Mouse (Mus musculus) neural tube, embryonic 13.5 days (tissue): ENCODE measurements around the gene Hdac5. TPM values are rescaled to one million over a fixed set of nuclear protein-coding genes. Genes with fewer than 3 reads are reported as not detected.
A peak's percentile ranks its signal among the peaks of the same experiment; 100 is the strongest.

Experiments used
- ATAC-seq: fragments of 200-750 bp; cut with Nextera tagmentation; 2 replicates; pipeline ENCODE4 v1.8.0; 2017; ENCODE audit warnings: low read depth, mild to moderate bottlenecking, moderate TSS enrichment, moderate library complexity
- H3K27ac ChIP-seq: fragments of 300-500 bp; sonication (generic); replicated peaks from 2 replicates; pipeline ENCODE4 v1.5.1; 2015; ENCODE audit warnings: moderate library complexity, mild to moderate bottlenecking, inconsistent platforms
- H3K27me3 ChIP-seq: fragments of 300-500 bp; sonication (generic); 2 replicates; pipeline ENCODE4 v1.6.1; 2015; ENCODE audit warnings: mild to moderate bottlenecking, inconsistent platforms
- H3K36me3 ChIP-seq: fragments of 300-500 bp; sonication (generic); 2 replicates; pipeline ENCODE4 v1.6.1; 2015; ENCODE audit warnings: mild to moderate bottlenecking, inconsistent platforms
- H3K4me1 ChIP-seq: fragments of 300-500 bp; sonication (generic); replicated peaks from 2 replicates; pipeline ENCODE4 v1.6.1; 2015; ENCODE audit warnings: inconsistent platforms
- H3K4me2 ChIP-seq: fragments of 300-500 bp; sonication (generic); 2 replicates; pipeline ENCODE4 v1.6.1; 2015; ENCODE audit warnings: inconsistent platforms, mild to moderate bottlenecking, moderate library complexity
- H3K4me3 ChIP-seq: fragments of 300-500 bp; sonication (generic); 2 replicates; pipeline ENCODE4 v1.5.1; 2015; ENCODE audit warnings: mild to moderate bottlenecking, inconsistent platforms
- H3K9ac ChIP-seq: fragments of 300-500 bp; sonication (generic); 2 replicates; pipeline ENCODE4 v1.6.1; 2015; ENCODE audit warnings: moderate library complexity, mild to moderate bottlenecking, inconsistent platforms
- H3K9me3 ChIP-seq: fragments of 300-500 bp; sonication (generic); 2 replicates; pipeline ENCODE4 v1.6.1; 2016; ENCODE audit warnings: inconsistent platforms
- WGBS: fragments of 180-500 bp; shearing (Covaris S2); methylation state at CpG from one replicate; pipeline ENCODE4 v1.1.7; 2015; 5-methylcytosine and 5-hydroxymethylcytosine counted together
- polyA plus RNA-seq: library from polyadenylated mRNA; unstranded; fragments of >200 nt; fragmentation: Nextera tagmentation; extraction: Ambion mirVana; gene quantifications from 2 replicates; pipeline ENCODE4 v1.2.1, GENCODE M21; 2015

Hdac5 gene
- polyA plus RNA-seq, 1 experiment from 2014 or later: 84.4 TPM

DNA sequence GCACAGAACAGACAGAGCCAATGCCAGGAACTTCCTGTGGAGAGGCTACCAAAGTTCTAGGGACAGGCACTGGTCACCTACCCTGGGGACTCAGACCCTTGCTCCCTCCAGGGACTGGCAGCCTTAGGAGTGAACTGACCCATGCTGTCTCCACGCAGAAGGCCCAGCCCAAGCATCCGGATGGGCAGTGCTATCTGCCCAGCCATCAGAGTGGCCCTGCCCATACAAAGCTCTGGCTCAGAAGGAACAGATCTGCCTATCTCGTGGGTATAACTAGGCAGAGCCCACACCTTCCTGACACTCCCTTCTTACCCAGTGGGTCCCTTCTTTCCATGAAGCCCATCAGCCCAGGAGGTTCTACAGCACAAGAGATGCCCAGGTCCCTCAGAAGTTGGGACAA, 19.8 kb downstream of the Hdac5 start:
- H3K4me3 ChIP-seq: no peak overlapping the region
- H3K27me3 ChIP-seq: no peaks in the 10 kb centered on the region
- no peaks in the 10 kb centered on the region for H3K9me3 ChIP-seq
- H3K36me3 ChIP-seq: peaks cover 22% of the 10 kb centered on the region
- H3K9ac ChIP-seq: no peak overlapping the region
- no peak overlapping the region for H3K27ac ChIP-seq
- 71% methylated on average over 3 of the region's 3 CpGs for WGBS
- no peak for ATAC-seq
- H3K4me2 ChIP-seq: no peak overlapping the region
- peaks cover 77% of the 10 kb centered on the region for H3K4me1 ChIP-seq

DNA sequence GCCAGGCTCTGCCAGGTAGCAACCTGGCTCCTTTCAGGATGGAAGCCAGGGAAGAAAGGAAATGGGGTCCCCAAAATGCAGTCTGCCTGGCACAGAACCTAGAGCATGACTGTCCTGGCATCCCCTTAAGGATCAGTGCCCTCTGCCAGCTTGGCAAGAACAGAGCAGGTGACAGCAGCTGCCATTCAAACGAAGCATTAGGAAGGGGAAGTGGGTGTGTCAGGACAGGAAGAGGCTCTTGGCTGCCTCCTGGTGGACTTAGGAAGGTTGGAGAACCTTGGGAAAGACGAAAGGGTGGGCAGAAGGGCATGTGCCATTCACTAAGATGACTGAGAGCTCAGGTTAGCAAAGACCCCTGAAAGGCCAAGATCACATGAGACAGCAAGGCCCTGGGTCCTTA, 20.2 kb downstream of the Hdac5 start:
- Histone ChIP-seq H3K27me3 (no peaks in the 10 kb centered on the region), H3K9me3 (no peaks in the 10 kb centered on the region), H3K36me3 (peaks cover 27% of the 10 kb centered on the region), H3K27ac (peak overlapping the region; percentile 38; the same call in 1 of the 2 replicates), H3K4me1 (peaks cover 72% of the 10 kb centered on the region), H3K9ac (0 out of 2 replicates have a peak overlapping the region, but pooled peaks have one; percentile 17), H3K4me3 (no peak overlapping the region), H3K4me2 (no peak overlapping the region)
- no peak for ATAC-seq
- WGBS: 12% methylated on average over 2 of the region's 2 CpGs

- no peaks in the 10 kb centered on the region for H3K9me3 ChIP-seq
- no peak overlapping the region for H3K4me3 ChIP-seq
- ATAC-seq: no peak
- H3K4me1 ChIP-seq: peaks cover 63% of the 10 kb centered on the region
- 0 out of 2 replicates have a peak overlapping the region, but pooled peaks have one; percentile 38 for H3K27ac ChIP-seq
- no peaks in the 10 kb centered on the region for H3K27me3 ChIP-seq
- no peak overlapping the region for H3K4me2 ChIP-seq
- H3K9ac ChIP-seq: no peak overlapping the region
- WGBS: 39% methylated on average over 3 of the region's 4 CpGs
- peaks cover 36% of the 10 kb centered on the region for H3K36me3 ChIP-seq
Measured at GRCm38 (mm10) chr11:102208846-102209245, 21.1 kb downstream of the Hdac5 start.

- peaks cover 58% of the 10 kb centered on the region for H3K4me1 ChIP-seq
- H3K9ac ChIP-seq: peak overlapping the region; percentile 39; the same call in 1 of the 2 replicates
- H3K9me3 ChIP-seq: no peaks in the 10 kb centered on the region
- no peaks in the 10 kb centered on the region for H3K27me3 ChIP-seq
- WGBS: 22% methylated on average over 11 of the region's 11 CpGs
- 0 out of 2 replicates have a peak overlapping the region, but pooled peaks have one; percentile 14 for H3K4me2 ChIP-seq
- peak overlapping the region; percentile 49 for H3K27ac ChIP-seq
- H3K36me3 ChIP-seq: peaks cover 39% of the 10 kb centered on the region
- peak; percentile 19; the same call in 1 of the 2 replicates for ATAC-seq
- no peak overlapping the region for H3K4me3 ChIP-seq
Measured at GRCm38 (mm10) chr11:102207825-102208777, 21.9 kb downstream of the Hdac5 start.

GRCm38 (mm10) chr11:102206481-102206880, 23.5 kb downstream of the Hdac5 start:
- no peaks in the 10 kb centered on the region for H3K27me3 ChIP-seq
- H3K4me1 ChIP-seq: peaks cover 47% of the 10 kb centered on the region
- H3K4me3 ChIP-seq: no peak overlapping the region
- peaks cover 55% of the 10 kb centered on the region for H3K36me3 ChIP-seq
- H3K9ac ChIP-seq: no peak overlapping the region
- no peak overlapping the region for H3K27ac ChIP-seq
- 53% methylated on average over 28 of the region's 30 CpGs for WGBS
- ATAC-seq: no peak
- H3K9me3 ChIP-seq: no peaks in the 10 kb centered on the region
- H3K4me2 ChIP-seq: no peak overlapping the region

- Histone ChIP-seq H3K4me1 (peaks cover under 1% of the 10 kb centered on the region; the same call in 1 of the 2 replicates), H3K9me3 (no peaks in the 10 kb centered on the region), H3K9ac (no peak overlapping the region), H3K4me2 (no peak overlapping the region), H3K36me3 (peaks cover 97% of the 10 kb centered on the region), H3K27me3 (no peaks in the 10 kb centered on the region), H3K4me3 (no peak overlapping the region), H3K27ac (no peak overlapping the region)
- no peak for ATAC-seq
- WGBS: 82% methylated on average over 12 of the region's 12 CpGs
Measured at GRCm38 (mm10) chr11:102201408-102201821, 28.6 kb downstream of the Hdac5 start.

- H3K9ac ChIP-seq: no peak overlapping the region
- H3K36me3 ChIP-seq: peaks cover 97% of the 10 kb centered on the region
- H3K27ac ChIP-seq: no peak overlapping the region
- no peaks in the 10 kb centered on the region for H3K9me3 ChIP-seq
- H3K4me1 ChIP-seq: 0 out of 2 replicates have a peak, but pooled peaks cover under 1% of the 10 kb centered on the region
- H3K4me2 ChIP-seq: no peak overlapping the region
- H3K27me3 ChIP-seq: no peaks in the 10 kb centered on the region
- no peak overlapping the region for H3K4me3 ChIP-seq
- 78% methylated on average over 9 of the region's 9 CpGs for WGBS
- ATAC-seq: no peak
Measured at GRCm38 (mm10) chr11:102199856-102200255, 30.1 kb downstream of the Hdac5 start.

- peaks cover 97% of the 10 kb centered on the region for H3K36me3 ChIP-seq
Measured at GRCm38 (mm10) chr11:102198245-102198644, 31.7 kb downstream of the Hdac5 start.

GRCm38 (mm10) chr11:102196018-102196797, 33.8 kb downstream of the Hdac5 start:
- H3K27ac ChIP-seq: no peak overlapping the region
- no peak overlapping the region for H3K4me2 ChIP-seq
- peaks cover 88% of the 10 kb centered on the region for H3K36me3 ChIP-seq
- 87% methylated on average over 21 of the region's 21 CpGs for WGBS
- no peak overlapping the region for H3K4me3 ChIP-seq
- no peaks in the 10 kb centered on the region for H3K9me3 ChIP-seq
- H3K27me3 ChIP-seq: no peaks in the 10 kb centered on the region
- no peak overlapping the region for H3K9ac ChIP-seq
- H3K4me1 ChIP-seq: peaks cover 11% of the 10 kb centered on the region
- no peak for ATAC-seq

More at GRCm38 (mm10) chr11:102198245-102198644, 31.7 kb downstream of the Hdac5 start:
- Histone ChIP-seq H3K4me2 (no peak overlapping the region), H3K4me1 (peaks cover 9% of the 10 kb centered on the region), H3K27ac (no peak overlapping the region), H3K27me3 (no peaks in the 10 kb centered on the region), H3K9me3 (no peaks in the 10 kb centered on the region), H3K9ac (no peak overlapping the region), H3K4me3 (no peak overlapping the region)
- 64% methylated on average over 6 of the region's 6 CpGs for WGBS
- no peak for ATAC-seq

DNA sequence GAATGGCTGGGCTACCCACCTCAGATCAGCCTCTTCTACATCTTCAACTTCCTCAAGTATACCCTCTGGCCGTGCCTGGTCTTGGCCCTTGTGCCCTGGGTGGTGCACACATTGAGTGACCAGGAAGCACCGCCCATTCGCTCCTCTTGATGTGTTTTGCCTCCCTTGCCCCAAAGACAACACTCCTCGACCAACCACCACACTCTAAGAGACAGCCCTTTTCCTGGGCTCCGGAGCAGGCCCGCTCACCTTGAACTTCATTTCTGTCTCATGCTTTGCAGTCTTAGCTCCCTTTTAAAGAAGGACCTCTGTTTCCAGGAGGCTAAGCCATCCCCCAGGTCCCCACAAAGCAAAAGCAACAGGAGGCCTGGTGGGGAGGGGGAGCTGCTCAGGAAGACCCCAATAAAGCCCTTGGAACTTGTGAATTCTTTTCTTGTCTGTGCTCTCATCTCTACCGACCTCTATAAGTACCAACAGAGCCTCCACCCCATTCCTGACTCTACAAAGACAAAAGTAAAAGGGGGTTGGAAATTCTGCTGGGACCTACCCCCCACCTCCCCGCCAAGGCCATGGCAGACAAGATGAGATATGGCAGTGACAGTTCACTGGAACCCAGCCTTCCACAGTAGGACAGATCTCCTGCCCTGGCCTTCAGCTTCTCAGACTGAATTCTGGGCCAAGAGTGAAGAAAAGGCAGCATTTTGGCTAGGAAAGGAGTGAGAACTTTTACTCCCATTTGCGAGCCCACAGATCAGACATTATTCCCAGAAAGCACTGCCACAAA, 36.1 kb downstream of the Hdac5 start:
- no peaks in the 10 kb centered on the region for H3K9me3 ChIP-seq
- H3K9ac ChIP-seq: no peak overlapping the region
- H3K4me2 ChIP-seq: no peak overlapping the region
- H3K27ac ChIP-seq: no peak overlapping the region
- H3K27me3 ChIP-seq: no peaks in the 10 kb centered on the region
- ATAC-seq: no peak
- WGBS: 78% methylated on average over 9 of the region's 9 CpGs
- peaks cover 65% of the 10 kb centered on the region for H3K36me3 ChIP-seq
- peaks cover 31% of the 10 kb centered on the region for H3K4me1 ChIP-seq
- no peak overlapping the region for H3K4me3 ChIP-seq

DNA sequence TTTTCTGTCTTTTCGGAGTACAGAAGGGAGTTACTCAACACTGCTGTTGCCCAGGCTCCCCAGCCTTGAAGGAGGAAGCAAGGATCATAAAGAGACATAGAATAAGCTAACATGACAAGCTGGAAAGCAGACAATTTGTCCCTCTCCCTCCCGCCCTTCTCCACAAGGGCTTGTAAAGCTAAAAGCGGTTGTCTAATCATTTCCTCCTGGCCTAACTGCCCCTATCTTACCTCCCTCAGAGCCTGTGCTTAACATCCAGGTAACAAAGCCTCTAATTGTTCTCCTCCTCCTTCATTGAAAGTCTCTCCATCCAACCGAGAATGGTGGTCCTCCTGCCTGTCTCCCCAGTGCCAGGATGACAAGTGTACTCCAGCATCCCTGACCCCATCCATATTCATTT, 39.1 kb downstream of the Hdac5 start:
- H3K27me3 ChIP-seq: no peaks in the 10 kb centered on the region
- H3K4me3 ChIP-seq: peak overlapping the region; percentile 60
- WGBS: 24% methylated on average over 4 of the region's 4 CpGs
- H3K4me2 ChIP-seq: peak overlapping the region; percentile 78
- H3K9me3 ChIP-seq: no peaks in the 10 kb centered on the region
- H3K36me3 ChIP-seq: peaks cover 35% of the 10 kb centered on the region
- ATAC-seq: no peak
- peak overlapping the region; percentile 77 for H3K9ac ChIP-seq
- peaks cover 34% of the 10 kb centered on the region for H3K4me1 ChIP-seq
- no peak overlapping the region for H3K27ac ChIP-seq
